Mouse (Mus musculus): ENCODE data around the gene Map4k1. TPM values are rescaled to one million over a fixed set of nuclear protein-coding genes. Genes with fewer than 3 reads are reported as not detected.

Map4k1 gene
- 1.8 TPM for polyA plus RNA-seq (2015; fragmentation: Illumina TruSeq; extraction: RNeasy Lipid Tissue Mini Kit (QIAGEN cat#74804); ENCODE audit: low read depth, low replicate concordance)

GRCm38 (mm10) chr7:28981651-28982273 is at the start of gene Map4k1, which contains the start of gene Eif3k:
Gene Map4k1 (plus strand): TSS chr7:28982050.
Gene Eif3k (minus strand): TSS chr7:28981864.

GRCm38 (mm10) chr7:28961927-28962670 is 19.8 kb upstream of the Map4k1 start, which contains the start of gene Actn4:
Gene Actn4 (minus strand): TSS chr7:28962340.

Other genes with a start within 250 kb of the Map4k1 start
- 126 TPM for gene Mrps12, start 240.2 kb upstream of the Map4k1 start, polyA plus RNA-seq (2015; fragmentation: Illumina TruSeq; extraction: RNeasy Lipid Tissue Mini Kit (QIAGEN cat#74804); ENCODE audit: low read depth, low replicate concordance)
- gene Sars2, start 240.1 kb upstream of the Map4k1 start, polyA plus RNA-seq (2015; fragmentation: Illumina TruSeq; extraction: RNeasy Lipid Tissue Mini Kit (QIAGEN cat#74804); ENCODE audit: low read depth, low replicate concordance) = 12.4 TPM
- gene Ccer2, start 225.9 kb upstream of the Map4k1 start, polyA plus RNA-seq (2015; fragmentation: Illumina TruSeq; extraction: RNeasy Lipid Tissue Mini Kit (QIAGEN cat#74804); ENCODE audit: low read depth, low replicate concordance) = 3.2 TPM
- gene Sirt2, start 215.3 kb upstream of the Map4k1 start, polyA plus RNA-seq (2015; fragmentation: Illumina TruSeq; extraction: RNeasy Lipid Tissue Mini Kit (QIAGEN cat#74804); ENCODE audit: low read depth, low replicate concordance) = 181 TPM
- gene Nfkbib, start 214.5 kb upstream of the Map4k1 start, polyA plus RNA-seq (2015; fragmentation: Illumina TruSeq; extraction: RNeasy Lipid Tissue Mini Kit (QIAGEN cat#74804); ENCODE audit: low read depth, low replicate concordance) = 41.0 TPM
- gene Rinl, start 193.1 kb upstream of the Map4k1 start, polyA plus RNA-seq (2015; fragmentation: Illumina TruSeq; extraction: RNeasy Lipid Tissue Mini Kit (QIAGEN cat#74804); ENCODE audit: low read depth, low replicate concordance) = 2.9 TPM
- 253 TPM for gene Hnrnpl, start 173.5 kb upstream of the Map4k1 start, polyA plus RNA-seq (2015; fragmentation: Illumina TruSeq; extraction: RNeasy Lipid Tissue Mini Kit (QIAGEN cat#74804); ENCODE audit: low read depth, low replicate concordance)
- gene Ech1, start 156.8 kb upstream of the Map4k1 start, polyA plus RNA-seq (2015; fragmentation: Illumina TruSeq; extraction: RNeasy Lipid Tissue Mini Kit (QIAGEN cat#74804); ENCODE audit: low read depth, low replicate concordance) = 96.4 TPM
- 5.1 TPM for gene Lgals4, start 148.2 kb upstream of the Map4k1 start, polyA plus RNA-seq (2015; fragmentation: Illumina TruSeq; extraction: RNeasy Lipid Tissue Mini Kit (QIAGEN cat#74804); ENCODE audit: low read depth, low replicate concordance)
- not detected for gene Lgals7, start 118.2 kb upstream of the Map4k1 start, polyA plus RNA-seq (2015; fragmentation: Illumina TruSeq; extraction: RNeasy Lipid Tissue Mini Kit (QIAGEN cat#74804); ENCODE audit: low read depth, low replicate concordance)
- gene Capn12, start 100.6 kb upstream of the Map4k1 start, polyA plus RNA-seq (2015; fragmentation: Illumina TruSeq; extraction: RNeasy Lipid Tissue Mini Kit (QIAGEN cat#74804); ENCODE audit: low read depth, low replicate concordance) = 0.54 TPM
- 128 TPM for gene Actn4, start 19.7 kb upstream of the Map4k1 start, polyA plus RNA-seq (2015; fragmentation: Illumina TruSeq; extraction: RNeasy Lipid Tissue Mini Kit (QIAGEN cat#74804); ENCODE audit: low read depth, low replicate concordance)
- gene Eif3k, start 186 bp upstream of the Map4k1 start, polyA plus RNA-seq (2015; fragmentation: Illumina TruSeq; extraction: RNeasy Lipid Tissue Mini Kit (QIAGEN cat#74804); ENCODE audit: low read depth, low replicate concordance) = 330 TPM
- 4.4 TPM for gene Ryr1, start 143.1 kb downstream of the Map4k1 start, polyA plus RNA-seq (2015; fragmentation: Illumina TruSeq; extraction: RNeasy Lipid Tissue Mini Kit (QIAGEN cat#74804); ENCODE audit: low read depth, low replicate concordance)
- gene Rasgrp4, start 152.8 kb downstream of the Map4k1 start, polyA plus RNA-seq (2015; fragmentation: Illumina TruSeq; extraction: RNeasy Lipid Tissue Mini Kit (QIAGEN cat#74804); ENCODE audit: low read depth, low replicate concordance) = 0.70 TPM
- gene Fam98c, start 174.2 kb downstream of the Map4k1 start, polyA plus RNA-seq (2015; fragmentation: Illumina TruSeq; extraction: RNeasy Lipid Tissue Mini Kit (QIAGEN cat#74804); ENCODE audit: low read depth, low replicate concordance) = 41.6 TPM
- gene Ggn, start 188.2 kb downstream of the Map4k1 start, polyA plus RNA-seq (2015; fragmentation: Illumina TruSeq; extraction: RNeasy Lipid Tissue Mini Kit (QIAGEN cat#74804); ENCODE audit: low read depth, low replicate concordance) = 0.79 TPM
- gene Spred3, start 188.4 kb downstream of the Map4k1 start, polyA plus RNA-seq (2015; fragmentation: Illumina TruSeq; extraction: RNeasy Lipid Tissue Mini Kit (QIAGEN cat#74804); ENCODE audit: low read depth, low replicate concordance) = 36.0 TPM
- 190 TPM for gene Psmd8, start 198.7 kb downstream of the Map4k1 start, polyA plus RNA-seq (2015; fragmentation: Illumina TruSeq; extraction: RNeasy Lipid Tissue Mini Kit (QIAGEN cat#74804); ENCODE audit: low read depth, low replicate concordance)
- 0.97 TPM for gene Catsperg1, start 232.0 kb downstream of the Map4k1 start, polyA plus RNA-seq (2015; fragmentation: Illumina TruSeq; extraction: RNeasy Lipid Tissue Mini Kit (QIAGEN cat#74804); ENCODE audit: low read depth, low replicate concordance)